Mouse (Mus musculus) testis, adult 2 months (tissue): Measurements from ENCODE around the gene Agap1. TPM values are rescaled to one million over a fixed set of nuclear protein-coding genes. Genes with fewer than 3 reads are reported as not detected.

Experiments
- H3K27ac ChIP-seq: fragments of 200-500 bp; 2 replicates; pipeline ENCODE4 v1.5.1; 2012; ENCODE audit warnings: low read depth, low read length; ENCODE audit not compliant: control insufficient read depth, insufficient read depth
- H3K27me3 ChIP-seq: fragments of 200-500 bp; 2 replicates; pipeline ENCODE4 v1.6.1; 2012; ENCODE audit warnings: mild to moderate bottlenecking, low read length, moderate library complexity; ENCODE audit not compliant: control insufficient read depth, insufficient read depth
- H3K36me3 ChIP-seq: fragments of 200-500 bp; 2 replicates; pipeline ENCODE4 v1.6.1; 2012; ENCODE audit warnings: mild to moderate bottlenecking, low read length; ENCODE audit not compliant: control insufficient read depth, insufficient read depth
- H3K4me1 ChIP-seq: fragments of 200-500 bp; 2 replicates; pipeline ENCODE4 v1.6.1; 2012; ENCODE audit warnings: low read length; ENCODE audit not compliant: control insufficient read depth, insufficient read depth
- H3K4me3 ChIP-seq: fragments of 200-500 bp; 2 replicates; pipeline ENCODE4 v1.5.1; 2012; ENCODE audit warnings: low read depth, mild to moderate bottlenecking, low read length, moderate library complexity, mixed read lengths; ENCODE audit not compliant: control insufficient read depth
- CTCF ChIP-seq: fragments of 200-500 bp; IDR thresholded peaks from 2 replicates; pipeline ENCODE4 v1.5.1; 2012; ENCODE audit warnings: low read depth, mild to moderate bottlenecking, inconsistent platforms, low read length, moderate library complexity; ENCODE audit not compliant: control insufficient read depth, insufficient read depth, insufficient replicate concordance
- POLR2A ChIP-seq: fragments of 200-500 bp; IDR thresholded peaks from 2 replicates; pipeline ENCODE4 v1.6.1; 2012; ENCODE audit warnings: low read depth, mild to moderate bottlenecking, inconsistent platforms, low read length, moderate library complexity; ENCODE audit not compliant: control insufficient read depth
- polyA plus RNA-seq: library from polyadenylated mRNA; depleted of rRNA; stranded (reverse); fragments of >200 nt; gene quantifications from 2 replicates; pipeline ENCODE4 v1.2.3, GENCODE M21; 2012

The Agap1 gene
- polyA plus RNA-seq, 1 experiment: 16.5 TPM

DNA sequence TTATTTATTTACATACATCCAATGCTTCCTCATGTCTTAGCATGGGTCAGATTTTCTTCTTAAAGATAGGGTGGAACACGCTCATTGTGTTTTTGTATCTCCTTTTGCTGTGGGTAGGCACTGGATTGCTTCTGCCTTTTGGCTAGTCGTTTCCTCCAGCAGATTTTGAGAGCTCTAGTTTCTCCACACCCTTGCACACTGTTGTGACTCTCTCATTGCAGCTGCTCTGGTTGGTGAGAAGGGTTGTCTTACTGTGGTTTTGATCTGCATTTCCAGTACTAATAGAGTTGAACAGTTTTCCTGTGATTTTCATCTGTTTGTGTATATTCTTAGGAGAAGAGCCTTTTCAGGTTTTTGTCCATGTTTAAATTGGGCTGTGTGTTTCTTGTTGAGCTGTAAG, 54.6 kb downstream of the Agap1 start:
- H3K4me1 ChIP-seq: no peaks in the 10 kb centered on the region
- TF ChIP-seq CTCF: no peak
- no peak for TF ChIP-seq POLR2A

DNA sequence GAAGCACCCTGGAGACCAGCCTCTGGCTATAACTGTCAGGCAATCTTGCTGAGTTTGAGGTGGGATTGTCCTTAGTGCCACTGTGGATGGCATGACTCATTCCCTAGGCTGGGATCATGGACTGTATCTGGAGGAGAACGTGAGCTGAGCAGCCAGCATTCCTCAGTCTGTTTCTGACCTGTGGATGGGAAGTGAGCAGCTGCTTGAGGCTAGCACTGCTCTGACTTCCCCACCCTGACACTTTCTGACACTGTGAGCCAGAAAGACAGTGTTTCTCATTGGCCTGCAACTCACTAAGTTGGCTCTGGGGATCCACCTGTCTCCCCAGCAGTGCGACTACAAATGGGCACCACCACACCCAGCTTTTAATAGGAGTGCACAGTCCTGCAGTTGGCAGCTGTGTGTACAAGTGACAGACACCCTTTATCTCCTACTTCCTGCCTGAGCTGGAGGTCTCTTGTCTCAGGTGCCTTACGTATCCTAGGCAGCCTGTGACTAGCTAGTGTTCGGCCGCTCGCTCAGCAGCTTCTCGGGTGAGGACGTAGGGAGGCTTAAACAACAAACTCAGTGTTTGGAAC, 55.2 kb downstream of the Agap1 start:
- Histone ChIP-seq H3K27ac (no peak overlapping the region), H3K27me3 (no peaks in the 10 kb centered on the region), H3K4me1 (no peaks in the 10 kb centered on the region), H3K4me3 (no peak overlapping the region), H3K36me3 (no peaks in the 10 kb centered on the region)
- TF ChIP-seq CTCF (no peak), POLR2A (no peak)

More for the DNA sequence above, 54.6 kb downstream of the Agap1 start:
- H3K27me3 ChIP-seq: no peaks in the 10 kb centered on the region
- H3K4me3 ChIP-seq: no peak overlapping the region
- H3K36me3 ChIP-seq: no peaks in the 10 kb centered on the region
- H3K27ac ChIP-seq: no peak overlapping the region

DNA sequence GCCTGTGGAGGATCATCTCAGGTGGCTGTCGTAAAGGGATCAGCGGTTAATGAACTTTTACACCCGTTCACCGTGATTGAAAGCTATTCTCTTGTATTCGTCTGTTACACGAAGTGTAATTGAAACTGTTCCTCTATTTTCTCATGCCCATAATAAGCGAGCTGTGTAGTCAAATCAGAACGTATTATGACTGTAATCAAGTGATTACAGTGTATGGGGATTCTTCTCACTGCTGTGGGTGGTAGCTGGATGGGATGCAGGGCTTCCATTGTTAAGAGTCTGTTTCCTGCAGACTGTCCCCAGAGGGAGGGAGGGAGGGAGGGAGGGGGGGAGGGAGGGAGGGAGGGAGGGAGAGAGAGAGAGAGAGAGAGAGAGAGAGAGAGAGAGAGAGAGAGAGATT, 56.1 kb downstream of the Agap1 start:
- no peaks in the 10 kb centered on the region for H3K4me1 ChIP-seq
- H3K36me3 ChIP-seq: no peaks in the 10 kb centered on the region
- H3K27ac ChIP-seq: no peak overlapping the region
- H3K27me3 ChIP-seq: no peaks in the 10 kb centered on the region
- TF ChIP-seq POLR2A: no peak
- no peak for TF ChIP-seq CTCF
- no peak overlapping the region for H3K4me3 ChIP-seq

DNA sequence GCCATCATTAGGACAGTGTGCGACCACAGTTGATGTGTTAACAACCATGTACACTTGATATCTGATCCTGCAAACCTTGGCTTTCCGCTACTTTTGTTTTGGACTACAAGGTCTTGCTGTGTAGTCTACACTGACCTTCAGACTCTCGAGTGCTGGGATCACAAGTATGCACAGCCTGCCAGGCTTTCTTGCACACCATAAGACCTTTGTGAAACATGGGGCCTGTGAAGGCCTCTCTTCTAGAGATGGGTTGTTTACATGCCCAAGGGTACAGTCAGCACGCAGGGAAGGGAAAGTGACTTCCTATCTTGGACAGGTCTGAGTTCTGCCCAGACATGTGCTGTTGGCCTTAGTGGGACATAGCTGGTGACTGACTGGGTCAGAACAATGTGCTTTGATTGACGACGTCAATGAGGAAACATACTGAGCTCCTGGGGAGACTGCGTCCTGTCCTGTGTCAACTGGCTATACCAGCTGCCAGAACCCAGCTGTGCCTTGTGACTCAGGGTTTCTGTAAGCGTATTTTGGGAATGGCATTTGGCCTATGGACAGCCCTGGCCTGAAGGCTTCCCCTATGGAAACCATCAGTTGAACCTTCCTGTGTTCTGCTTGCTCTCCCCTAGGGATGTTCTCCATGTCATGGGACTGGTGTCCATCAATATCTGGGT, 59.1 kb downstream of the Agap1 start:
- Histone ChIP-seq H3K27ac (no peak overlapping the region), H3K27me3 (no peaks in the 10 kb centered on the region), H3K4me1 (no peaks in the 10 kb centered on the region), H3K4me3 (no peak overlapping the region), H3K36me3 (no peaks in the 10 kb centered on the region)
- TF ChIP-seq CTCF (no peak), POLR2A (no peak)

DNA sequence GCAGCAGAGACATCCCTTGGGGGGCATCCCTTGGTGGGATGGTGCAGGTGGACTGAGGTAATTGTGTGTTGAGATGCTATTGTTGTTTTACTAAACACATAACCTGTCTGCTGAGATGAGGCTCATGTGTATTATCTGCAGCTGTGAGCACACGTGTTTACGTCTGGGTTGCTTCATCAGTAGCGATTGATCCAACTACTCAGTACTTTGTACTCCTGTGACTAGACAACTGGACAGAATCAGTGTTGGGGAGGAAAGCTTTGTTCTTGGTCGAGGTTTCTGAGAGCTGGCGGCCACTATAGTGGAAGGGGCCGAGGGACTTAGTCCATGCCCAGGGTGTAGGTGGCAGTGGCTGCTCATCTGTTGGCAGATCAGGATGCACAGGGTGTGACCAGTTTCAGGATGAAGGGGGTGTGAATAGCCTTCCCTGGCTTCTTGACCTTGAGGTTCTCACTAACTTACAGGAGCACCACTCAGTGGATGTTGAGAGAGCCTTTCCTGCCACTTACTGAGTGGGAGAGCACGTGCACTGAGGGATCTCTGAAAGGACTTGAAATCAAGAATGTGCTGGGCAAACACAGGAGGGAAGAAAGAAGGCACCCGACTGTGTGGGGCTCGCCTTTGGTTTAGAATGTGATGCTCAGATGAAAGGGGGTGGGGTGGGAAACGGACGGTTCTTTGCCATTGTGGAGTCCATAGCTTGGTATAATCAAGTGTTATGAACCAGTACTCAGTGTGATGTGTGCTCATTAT, 61.4 kb downstream of the Agap1 start:
- TF ChIP-seq CTCF: no peak
- Histone ChIP-seq H3K4me1 (no peaks in the 10 kb centered on the region), H3K27me3 (no peaks in the 10 kb centered on the region), H3K4me3 (no peak overlapping the region), H3K27ac (no peak overlapping the region), H3K36me3 (no peaks in the 10 kb centered on the region)

DNA sequence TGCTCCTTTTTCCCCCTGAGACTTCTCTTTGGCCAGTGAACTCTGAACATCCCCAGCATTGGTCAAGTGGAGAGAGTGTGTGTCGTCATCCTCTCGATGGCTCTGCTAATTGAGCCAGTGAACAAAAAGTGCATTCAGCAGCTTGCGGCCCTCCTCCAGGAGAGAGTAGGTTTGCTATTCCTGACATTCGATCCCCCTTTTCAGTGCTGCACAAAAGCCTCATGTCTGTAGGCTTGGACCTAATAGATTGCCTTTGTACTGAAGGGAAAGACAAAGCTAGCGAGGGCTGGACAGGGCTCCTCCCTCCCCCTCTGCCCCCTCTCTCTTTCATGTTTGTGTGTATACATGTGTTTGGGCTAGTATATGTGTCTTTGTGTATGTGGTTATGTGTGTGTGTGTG, 63.2 kb downstream of the Agap1 start:
- Histone ChIP-seq H3K36me3 (no peaks in the 10 kb centered on the region), H3K4me1 (no peaks in the 10 kb centered on the region), H3K4me3 (no peak overlapping the region), H3K27me3 (no peaks in the 10 kb centered on the region), H3K27ac (no peak overlapping the region)
- TF ChIP-seq POLR2A: no peak
- no peak for TF ChIP-seq CTCF

DNA sequence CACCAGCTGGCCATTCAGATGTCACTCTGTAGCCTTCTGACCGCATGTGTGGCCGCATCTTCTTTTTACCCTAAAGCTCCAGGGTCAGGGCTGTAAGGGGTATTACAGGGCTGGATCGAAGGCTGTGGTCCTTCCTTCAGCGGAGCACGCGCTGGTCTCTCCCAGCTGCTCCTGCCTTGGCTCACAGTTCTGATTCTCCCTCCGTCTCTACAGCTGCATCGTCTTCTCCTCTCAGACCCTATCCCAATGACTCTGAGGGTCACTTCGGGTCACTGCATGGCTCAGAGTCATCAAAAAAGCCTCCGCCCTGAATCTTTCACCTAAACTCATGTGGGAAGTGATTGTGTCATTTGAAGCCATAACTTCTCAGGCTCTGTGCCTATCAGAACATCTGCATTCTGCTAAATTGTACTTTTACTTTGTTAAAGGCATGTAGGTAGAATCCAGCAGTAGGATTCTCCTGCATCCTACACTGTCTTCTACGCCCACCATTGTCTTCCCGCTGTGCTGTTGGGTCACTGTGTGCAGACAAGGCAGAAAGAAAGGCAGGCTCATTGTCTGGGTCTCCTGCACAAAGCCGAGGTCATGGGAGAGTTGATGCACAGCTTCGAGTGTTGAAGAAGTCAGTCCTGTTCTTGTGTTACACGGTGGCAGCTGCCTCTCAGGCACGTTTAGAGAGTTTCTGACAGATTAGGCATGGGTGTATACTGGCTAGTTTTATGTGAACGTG, 65.5 kb downstream of the Agap1 start:
- Histone ChIP-seq H3K4me3 (no peak overlapping the region), H3K4me1 (no peaks in the 10 kb centered on the region), H3K36me3 (no peaks in the 10 kb centered on the region), H3K27ac (no peak overlapping the region), H3K27me3 (no peaks in the 10 kb centered on the region)
- TF ChIP-seq CTCF (no peak), POLR2A (no peak)
